Mouse (Mus musculus) ES-E14 (cell line): ENCODE data around the gene 9230112D13Rik. TPM values are rescaled to one million over a fixed set of nuclear protein-coding genes. Genes with fewer than 3 reads are reported as not detected.

Experiments used
- DNase-seq: peaks from one replicate; pipeline ENCODE4 v3.0.0-alpha.2; 2013; ENCODE audit warnings: low read depth, low spot score
- H3K27ac ChIP-seq: 2 replicates; pipeline ENCODE4 v1.5.1; 2012; ENCODE audit warnings: low read depth, mild to moderate bottlenecking, low read length, moderate library complexity, mixed read lengths; ENCODE audit not compliant: poor library complexity, insufficient read depth, severe bottlenecking
- H3K36me3 ChIP-seq: 2 replicates; pipeline ENCODE4 v1.6.1; 2012; ENCODE audit warnings: mild to moderate bottlenecking, low read length, moderate library complexity, mixed read lengths; ENCODE audit not compliant: control insufficient read depth, poor library complexity, insufficient read depth, severe bottlenecking
- H3K4me1 ChIP-seq, 2 experiments: fragments of 150-350 bp in 1 of 2; sonication (generic) in 1 of 2; 2 replicates each; pipeline ENCODE4 v1.6.1; 2012; ENCODE audit warnings: low read length in 2 of 2, mild to moderate bottlenecking in 1 of 2, mixed read lengths in 1 of 2; ENCODE audit not compliant: control insufficient read depth in 2 of 2, insufficient read depth in 2 of 2, poor library complexity in 1 of 2
- H3K4me3 ChIP-seq, 2 experiments: fragments of 150-350 bp in 1 of 2; sonication (generic) in 1 of 2; 2 replicates each; pipeline ENCODE4 v1.5.1; 2012; ENCODE audit warnings: low read length in 2 of 2, low read depth in 1 of 2, mild to moderate bottlenecking in 1 of 2, mixed read lengths in 1 of 2; ENCODE audit not compliant: insufficient read depth in 1 of 2, poor library complexity in 1 of 2, severe bottlenecking in 1 of 2
- H3K9ac ChIP-seq: 2 replicates; pipeline ENCODE4 v1.6.1; 2012; ENCODE audit warnings: low read depth, mild to moderate bottlenecking, low read length, mixed read lengths; ENCODE audit not compliant: poor library complexity, insufficient read depth, severe bottlenecking
- H3K9me3 ChIP-seq: fragments of 150-350 bp; sonication (generic); 2 replicates; pipeline ENCODE4 v1.6.1; 2012; ENCODE audit warnings: low read depth, mild to moderate bottlenecking, low read length; ENCODE audit not compliant: control insufficient read depth, insufficient read depth
- CHD2 ChIP-seq: IDR thresholded peaks from 2 replicates; pipeline ENCODE4 v1.6.1; 2014; ENCODE audit warnings: mild to moderate bottlenecking, low read depth, low read length, inconsistent platforms
- HCFC1 ChIP-seq: IDR thresholded peaks from 2 replicates; pipeline ENCODE4 v1.6.1; 2012; ENCODE audit warnings: low read length, inconsistent platforms, borderline replicate concordance; ENCODE audit not compliant: insufficient read depth
- MAFK ChIP-seq: IDR thresholded peaks from 2 replicates; pipeline ENCODE4 v1.6.1; 2014; ENCODE audit warnings: mild to moderate bottlenecking, low read depth, low read length, inconsistent platforms; ENCODE audit not compliant: insufficient read depth
- ZC3H11A ChIP-seq: IDR thresholded peaks from 2 replicates; pipeline ENCODE4 v1.6.1; 2012; ENCODE audit warnings: low read depth, mild to moderate bottlenecking, inconsistent platforms, low read length, borderline replicate concordance
- ZNF384 ChIP-seq: IDR thresholded peaks from 2 replicates; pipeline ENCODE4 v1.6.1; 2012; ENCODE audit warnings: low read depth, low read length, inconsistent platforms
- in situ Hi-C, 2 experiments: fragments of 600-800 bp; cut with MboI; formaldehyde crosslinking; loops; one replicate each; pipeline ENCODE4 v1.15.1; 2025; ENCODE audit warnings: low sequenced_read_pairs in 2 of 2, inconsistent platforms in 1 of 2; ENCODE audit not compliant: unreplicated experiment in 2 of 2
- total RNA-seq: library from RNA; depleted of rRNA; stranded (reverse); fragments of 300-350 nt; gene quantifications from 2 replicates; pipeline ENCODE4 v1.2.3, GENCODE M21; 2012

9230112D13Rik gene
- total RNA-seq, 1 experiment = not detected

DNA sequence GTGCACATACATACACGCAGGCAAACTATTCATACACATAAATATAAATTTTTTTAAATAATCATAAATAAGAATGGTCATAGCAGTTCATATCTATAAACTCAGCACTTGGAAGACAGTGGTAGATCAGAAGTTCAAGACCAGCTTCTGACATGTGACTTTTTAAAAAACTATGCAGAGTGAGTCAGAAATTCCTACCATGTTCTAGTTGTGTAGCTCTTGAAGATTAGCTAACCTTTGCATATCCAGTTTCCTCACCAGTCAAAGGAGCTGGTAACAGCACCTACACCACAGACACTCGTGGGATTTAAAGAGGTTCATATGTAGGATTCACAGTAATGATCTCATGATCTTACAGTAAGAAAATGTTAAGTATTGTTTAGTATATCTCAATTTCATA is 29.9 kb downstream of the 9230112D13Rik start:
- DNase-seq = no peak
- TF ChIP-seq MAFK (no peak), ZC3H11A (no peak), ZNF384 (no peak), HCFC1 (no peak), CHD2 (no peak)
- in situ Hi-C loops = no loop called here
- no peaks in the 10 kb centered on the region; a peak in 2 of 4 replicates for H3K4me1 ChIP-seq
- no peaks in the 10 kb centered on the region for H3K9me3 ChIP-seq
- no peak overlapping the region for H3K9ac ChIP-seq
- no peak overlapping the region for H3K27ac ChIP-seq
- no peak overlapping the region for H3K4me3 ChIP-seq
- no peaks in the 10 kb centered on the region for H3K36me3 ChIP-seq

DNA sequence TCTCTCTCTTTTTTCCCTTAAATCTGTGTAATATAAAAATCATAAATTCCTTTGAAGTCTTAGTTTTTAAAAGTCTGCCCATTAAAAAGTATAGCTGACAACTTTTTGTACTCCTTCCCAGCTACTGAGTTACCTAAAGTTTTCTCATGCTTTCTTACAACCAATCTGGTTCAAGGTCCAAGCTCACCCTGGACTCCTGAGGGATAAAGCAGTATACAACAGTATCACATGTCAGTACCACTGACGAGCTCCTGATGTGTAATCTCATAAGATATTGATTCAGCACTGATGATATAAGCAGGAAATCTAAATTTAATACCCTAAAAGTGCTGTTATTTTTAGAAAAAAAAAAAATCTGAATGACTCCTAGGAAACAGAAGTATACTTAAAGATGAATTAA is 31.6 kb downstream of the 9230112D13Rik start:
- no peak overlapping the region for H3K4me3 ChIP-seq
- no peaks in the 10 kb centered on the region for H3K9me3 ChIP-seq
- H3K4me1 ChIP-seq = no peaks in the 10 kb centered on the region; a peak in 2 of 4 replicates
- H3K9ac ChIP-seq = no peak overlapping the region
- no peaks in the 10 kb centered on the region for H3K36me3 ChIP-seq
- no peak for DNase-seq
- no peak for TF ChIP-seq CHD2
- no peak for TF ChIP-seq ZC3H11A
- no peak for TF ChIP-seq ZNF384
- TF ChIP-seq MAFK = no peak
- TF ChIP-seq HCFC1 = no peak
- no peak overlapping the region for H3K27ac ChIP-seq
- in situ Hi-C loops = no loop called here

DNA sequence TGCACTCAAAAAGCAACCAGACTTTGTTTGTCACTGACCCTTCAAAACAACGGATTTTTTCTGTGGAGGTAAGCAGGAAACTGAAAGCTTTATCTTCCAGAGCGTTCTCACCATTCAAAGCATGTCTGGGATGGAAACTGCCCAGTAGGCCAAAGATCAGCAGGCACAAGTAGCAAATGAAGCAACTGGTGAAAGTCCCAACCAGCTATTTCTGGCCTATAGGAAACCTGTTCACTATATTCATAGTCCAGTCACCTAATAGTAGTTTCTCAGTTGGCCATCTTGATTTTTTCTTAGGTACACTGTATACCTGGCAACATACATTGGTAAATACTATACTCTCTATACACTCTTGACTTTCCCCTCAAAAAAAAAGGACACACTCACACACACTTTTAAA is 32.7 kb downstream of the 9230112D13Rik start:
- no peaks in the 10 kb centered on the region for H3K36me3 ChIP-seq

DNA sequence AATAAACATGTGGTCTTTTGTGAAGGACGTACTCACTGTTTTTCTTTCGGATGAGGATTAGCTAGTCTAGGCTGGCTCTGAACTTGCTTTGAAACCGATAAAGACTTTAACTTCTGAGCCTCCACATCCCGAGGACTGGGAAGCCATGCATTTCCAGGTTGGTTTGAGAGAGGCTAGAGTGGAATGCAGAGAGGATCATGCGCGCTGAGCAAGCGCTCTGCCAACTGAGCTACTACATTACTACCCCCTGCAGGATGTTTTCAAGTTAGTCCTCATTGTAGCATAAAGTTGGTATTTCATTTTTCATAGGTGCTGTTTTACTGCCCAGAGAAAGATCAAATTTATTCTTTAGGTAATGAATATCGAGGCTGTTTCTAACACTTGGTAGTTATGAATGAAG is 36.4 kb downstream of the 9230112D13Rik start:
- H3K9me3 ChIP-seq = no peaks in the 10 kb centered on the region
- H3K36me3 ChIP-seq = no peaks in the 10 kb centered on the region; the same call in 1 of the 2 replicates
- TF ChIP-seq ZNF384 (no peak), CHD2 (no peak), ZC3H11A (no peak), MAFK (no peak), HCFC1 (no peak)
- no peak overlapping the region for H3K27ac ChIP-seq
- no peak overlapping the region for H3K4me3 ChIP-seq
- no peak overlapping the region for H3K9ac ChIP-seq
- 0 out of 4 replicates have a peak, but pooled peaks cover 0 to 2% of the 10 kb centered on the region in 2 experiments for H3K4me1 ChIP-seq
- in situ Hi-C loops = no loop called here
- no peak for DNase-seq

More for the DNA sequence above, 32.7 kb downstream of the 9230112D13Rik start:
- no peaks in the 10 kb centered on the region for H3K9me3 ChIP-seq
- H3K4me1 ChIP-seq = no peaks in the 10 kb centered on the region; a peak in 1 of 4 replicates
- H3K4me3 ChIP-seq = no peak overlapping the region
- no peak for TF ChIP-seq ZC3H11A
- TF ChIP-seq MAFK = no peak
- TF ChIP-seq ZNF384 = no peak
- TF ChIP-seq CHD2 = no peak
- no peak for TF ChIP-seq HCFC1
- no peak overlapping the region for H3K27ac ChIP-seq
- in situ Hi-C loops = no loop called here
- H3K9ac ChIP-seq = no peak overlapping the region
- no peak for DNase-seq
